Mouse (Mus musculus): Measurements from ENCODE around the gene Baiap2. TPM values are rescaled to one million over a fixed set of nuclear protein-coding genes. Genes with fewer than 3 reads are reported as not detected.

The Baiap2 gene
- polyA plus RNA-seq (2012; rRNA removed) = 8.8 and 10.9 TPM in 2 replicates

- WGBS = 1% methylated on average over 76 of the region's 79 CpGs
Measured at GRCm38 (mm10) chr11:119942727-119943427, at the start of gene Baiap2. Gene Baiap2, plus strand, starts transcription at chr11:119942763.

DNA sequence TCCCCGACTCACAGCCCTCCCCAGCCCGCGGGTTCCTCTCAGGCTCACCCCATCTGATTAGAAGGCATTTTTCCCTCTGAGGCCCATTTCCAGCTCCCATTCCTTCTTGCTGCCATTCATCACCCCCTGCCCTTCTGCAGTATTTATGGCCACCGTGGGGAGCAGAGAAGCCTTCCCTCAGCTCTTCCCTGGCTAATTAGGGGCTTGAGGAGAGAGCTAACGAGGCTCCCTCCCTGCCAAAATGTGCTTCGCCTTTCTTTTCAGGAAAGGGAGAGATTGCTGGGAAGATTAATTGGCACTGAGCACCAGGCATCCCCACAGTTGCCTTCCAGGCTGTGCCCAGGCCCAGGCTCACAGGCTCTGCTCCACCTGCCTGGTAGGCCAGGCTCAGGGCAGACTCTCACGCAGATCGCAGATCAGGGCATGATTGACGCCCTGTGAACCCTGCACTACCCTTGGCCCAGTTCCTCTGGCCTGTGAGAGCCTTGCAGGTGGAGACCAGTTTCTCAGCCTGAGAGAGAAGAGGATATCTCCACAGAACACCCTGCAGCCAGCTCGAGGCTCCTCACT, 48.8 kb upstream of the Baiap2 start:
- 82% methylated on average over 10 of the region's 10 CpGs for WGBS
- no peak for DNase-seq (ENCODE audit: low read depth, low spot score)

More at GRCm38 (mm10) chr11:119942727-119943427, at the start of gene Baiap2:
- DNase-seq (ENCODE audit: low read depth, low spot score) = peak; percentile 85

- 37% methylated on average over 6 of the region's 6 CpGs for WGBS
- DNase-seq (ENCODE audit: low read depth, low spot score) = no peak
Measured at GRCm38 (mm10) chr11:119894634-119895033, 47.9 kb upstream of the Baiap2 start.

DNA sequence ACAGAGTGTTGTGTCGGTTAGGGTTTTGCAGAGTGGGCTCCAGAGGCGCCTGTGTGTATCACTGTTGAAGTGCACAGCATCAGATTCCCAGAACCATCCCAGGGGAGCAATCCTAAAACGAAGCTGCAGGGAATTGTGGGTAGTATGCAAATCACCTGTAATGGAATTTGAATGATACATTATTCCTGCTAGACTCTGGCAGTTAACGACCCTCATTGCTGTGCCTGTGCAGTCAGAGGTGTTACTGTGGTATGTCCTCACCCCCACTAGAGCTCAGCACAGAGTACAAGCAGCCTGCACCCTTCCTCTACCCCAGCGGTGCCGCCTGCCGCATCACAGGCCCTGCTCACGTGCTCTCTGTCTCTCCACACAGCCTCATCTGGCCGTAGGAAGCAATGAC, 45.5 kb upstream of the Baiap2 start:
- WGBS = 85% methylated on average over 9 of the region's 9 CpGs
- no peak for DNase-seq (ENCODE audit: low read depth, low spot score)

- DNase-seq (ENCODE audit: low read depth, low spot score) = no peak
- WGBS = 88% methylated on average over 11 of the region's 11 CpGs
Measured at GRCm38 (mm10) chr11:119898976-119899375, 43.6 kb upstream of the Baiap2 start.

DNA sequence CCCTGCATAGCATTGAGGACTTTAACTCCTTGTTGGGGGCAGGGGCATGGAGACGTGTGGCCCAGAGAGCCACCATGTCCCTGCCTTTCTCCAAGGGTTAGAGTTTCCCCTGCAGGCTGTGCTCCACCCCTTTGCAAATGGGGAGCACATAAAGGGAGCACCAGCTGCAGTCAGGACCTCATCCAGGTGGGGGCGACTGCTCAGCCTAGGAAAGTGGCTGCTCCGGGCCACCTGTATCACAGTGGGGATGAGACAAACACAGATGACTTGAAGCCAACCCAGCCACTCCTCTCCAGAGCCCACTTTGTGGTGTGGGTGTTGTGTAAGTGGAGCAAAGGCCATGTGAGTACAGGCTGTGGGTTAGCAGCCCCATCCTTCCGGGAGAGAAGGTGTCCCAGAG, 41.4 kb upstream of the Baiap2 start:
- WGBS = 63% methylated on average over 4 of the region's 4 CpGs
- no peak for DNase-seq (ENCODE audit: low read depth, low spot score)

DNA sequence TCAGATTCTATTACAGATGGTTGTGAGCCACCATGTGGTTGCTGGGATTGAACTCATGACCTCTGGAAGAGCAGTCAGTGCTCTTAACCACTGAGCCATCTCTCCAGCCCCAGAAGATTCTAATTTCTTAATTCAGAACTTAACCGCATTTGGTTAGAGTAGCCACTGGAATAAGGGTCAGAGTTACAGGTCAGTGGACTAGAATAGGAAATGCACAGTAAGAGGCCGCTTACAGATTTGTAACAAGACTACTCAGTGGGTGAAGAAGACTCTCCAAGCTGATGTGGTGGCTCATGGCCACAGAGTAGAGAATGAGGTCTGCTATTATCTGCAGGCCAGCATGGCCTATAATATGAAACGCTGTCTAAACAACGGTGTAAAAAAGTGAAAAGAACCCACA, 39.7 kb upstream of the Baiap2 start:
- DNase-seq (ENCODE audit: low read depth, low spot score) = no peak
- 65% methylated on average over 4 of the region's 4 CpGs for WGBS

- no peak for DNase-seq (ENCODE audit: low read depth, low spot score)
- WGBS = 20% methylated on average over 5 of the region's 5 CpGs
Measured at GRCm38 (mm10) chr11:119904621-119905286, 37.8 kb upstream of the Baiap2 start.

GRCm38 (mm10) chr11:119905794-119906193, 36.8 kb upstream of the Baiap2 start:
- WGBS = 64% methylated on average over 5 of the region's 5 CpGs

DNA sequence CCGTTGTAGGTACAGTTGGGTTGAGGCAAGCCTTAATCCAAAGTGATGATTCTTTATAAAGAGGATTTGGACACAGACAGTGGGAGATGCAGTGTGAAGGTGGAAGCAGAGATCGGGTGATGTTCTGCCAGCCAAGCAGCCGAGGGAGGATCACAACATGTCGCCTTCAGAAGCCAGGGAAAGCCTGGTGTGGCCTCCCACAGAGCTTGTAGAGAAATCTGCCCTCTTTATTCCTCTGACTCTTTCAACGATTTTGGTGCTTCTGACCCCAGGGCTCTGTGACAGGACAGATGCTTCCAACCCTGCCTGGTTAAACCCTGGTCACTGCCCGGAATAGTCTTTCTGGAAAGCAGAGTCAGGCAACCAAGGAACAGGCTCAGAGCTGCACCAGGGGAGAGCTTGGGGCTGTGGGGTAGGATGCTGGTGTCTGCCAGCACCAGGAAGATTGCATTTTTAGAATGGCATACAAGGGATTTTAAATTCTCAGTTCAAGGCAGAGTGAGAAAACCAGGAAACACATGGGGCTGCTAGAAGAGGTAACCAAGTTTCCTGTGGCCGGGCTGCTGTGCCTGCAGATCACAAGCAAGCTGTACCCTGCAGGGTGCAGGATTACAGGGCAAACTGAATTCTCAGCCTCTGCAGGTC, 35.4 kb upstream of the Baiap2 start:
- DNase-seq (ENCODE audit: low read depth, low spot score) = no peak

More at GRCm38 (mm10) chr11:119905794-119906193, 36.8 kb upstream of the Baiap2 start:
- no peak for DNase-seq (ENCODE audit: low read depth, low spot score)

DNA sequence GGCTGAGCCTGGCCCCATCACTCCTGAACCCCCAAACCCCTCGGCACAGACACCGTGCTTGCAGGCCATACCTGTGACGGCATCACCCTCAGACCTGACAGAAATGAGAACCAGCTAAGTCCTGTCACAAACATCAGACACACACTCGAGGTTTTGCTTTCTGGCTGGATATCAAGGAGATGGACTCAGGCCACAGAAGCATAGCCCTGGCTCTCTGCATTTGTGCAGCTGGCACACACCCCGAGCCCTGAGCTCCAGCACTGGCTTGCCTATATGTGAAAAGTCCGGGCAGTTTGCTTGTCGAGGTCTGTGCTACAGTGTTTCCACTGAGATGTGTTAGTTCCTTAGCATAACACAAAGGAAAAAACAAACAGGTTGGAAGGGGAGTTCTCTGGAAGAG, 34.9 kb upstream of the Baiap2 start:
- DNase-seq (ENCODE audit: low read depth, low spot score) = no peak
- 53% methylated on average over 7 of the region's 7 CpGs for WGBS

More for the DNA sequence above, 35.4 kb upstream of the Baiap2 start:
- 53% methylated on average over 7 of the region's 7 CpGs for WGBS

- no peak for DNase-seq (ENCODE audit: low read depth, low spot score)
- 2% methylated on average over 5 of the region's 5 CpGs for WGBS
Measured at GRCm38 (mm10) chr11:119909436-119909835, 33.1 kb upstream of the Baiap2 start.

- WGBS = 14% methylated on average over 7 of the region's 7 CpGs
- no peak for DNase-seq (ENCODE audit: low read depth, low spot score)
Measured at GRCm38 (mm10) chr11:119912845-119913244, 29.7 kb upstream of the Baiap2 start.

GRCm38 (mm10) chr11:119913291-119913934, 29.1 kb upstream of the Baiap2 start, which contains the start of gene Chmp6:
Gene Chmp6, plus strand, starts transcription at chr11:119913441.
- DNase-seq (ENCODE audit: low read depth, low spot score) = no peak
- under 1% methylated on average over 48 of the region's 48 CpGs for WGBS

- under 1% methylated on average over 26 of the region's 26 CpGs for WGBS
- DNase-seq (ENCODE audit: low read depth, low spot score) = no peak
Measured at GRCm38 (mm10) chr11:119913935-119914314, 28.6 kb upstream of the Baiap2 start.

DNA sequence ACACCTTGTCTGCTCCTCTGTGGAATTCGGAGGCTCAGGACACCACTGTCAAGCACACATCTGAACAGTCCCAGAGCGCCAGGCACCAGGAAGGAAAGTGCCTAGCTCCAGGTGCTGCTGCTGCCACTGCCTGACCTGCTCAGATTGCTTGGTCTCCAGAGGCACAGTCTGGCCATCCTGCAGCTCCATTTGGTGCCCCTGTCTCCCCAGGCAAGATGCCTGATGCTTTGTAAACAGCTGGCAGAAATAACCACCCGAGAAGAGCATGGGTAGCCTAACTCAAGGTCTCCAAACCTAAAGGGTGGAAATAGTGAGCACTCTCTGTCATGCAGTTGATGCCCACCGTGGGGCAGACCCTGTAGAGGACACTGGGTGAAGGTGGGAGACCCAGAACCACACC, 28.2 kb upstream of the Baiap2 start:
- DNase-seq (ENCODE audit: low read depth, low spot score) = no peak
- WGBS = 3% methylated on average over 4 of the region's 4 CpGs

GRCm38 (mm10) chr11:119915666-119916065, 26.9 kb upstream of the Baiap2 start:
- no peak for DNase-seq (ENCODE audit: low read depth, low spot score)
- whole genome bisulfite sequencing = 29% methylated on average over 9 of the region's 9 CpGs

- 34% methylated on average over 15 of the region's 15 CpGs for WGBS
- no peak for DNase-seq (ENCODE audit: low read depth, low spot score)
Measured at GRCm38 (mm10) chr11:119916102-119916790, 26.3 kb upstream of the Baiap2 start.

- WGBS = 82% methylated on average over 21 of the region's 21 CpGs
- no peak for DNase-seq (ENCODE audit: low read depth, low spot score)
Measured at GRCm38 (mm10) chr11:119916834-119917469, 25.6 kb upstream of the Baiap2 start.
